Mouse (Mus musculus): ENCODE results near the gene Plekhh3.
"Not testable (repeated sequence)": the region's sequence is repeated elsewhere in the genome, so short reads cannot be mapped to it uniquely, and the experiment has no call there.

Plekhh3 gene

GRCm38 (mm10) chr11:101170354-101170810 is 769 bp downstream of the Plekhh3 start, which contains the start of gene Cntnap1:
Cntnap1 (plus strand) TSS chr11:101170523.
- peak; percentile 62 to 86 for DNase-seq

DNA sequence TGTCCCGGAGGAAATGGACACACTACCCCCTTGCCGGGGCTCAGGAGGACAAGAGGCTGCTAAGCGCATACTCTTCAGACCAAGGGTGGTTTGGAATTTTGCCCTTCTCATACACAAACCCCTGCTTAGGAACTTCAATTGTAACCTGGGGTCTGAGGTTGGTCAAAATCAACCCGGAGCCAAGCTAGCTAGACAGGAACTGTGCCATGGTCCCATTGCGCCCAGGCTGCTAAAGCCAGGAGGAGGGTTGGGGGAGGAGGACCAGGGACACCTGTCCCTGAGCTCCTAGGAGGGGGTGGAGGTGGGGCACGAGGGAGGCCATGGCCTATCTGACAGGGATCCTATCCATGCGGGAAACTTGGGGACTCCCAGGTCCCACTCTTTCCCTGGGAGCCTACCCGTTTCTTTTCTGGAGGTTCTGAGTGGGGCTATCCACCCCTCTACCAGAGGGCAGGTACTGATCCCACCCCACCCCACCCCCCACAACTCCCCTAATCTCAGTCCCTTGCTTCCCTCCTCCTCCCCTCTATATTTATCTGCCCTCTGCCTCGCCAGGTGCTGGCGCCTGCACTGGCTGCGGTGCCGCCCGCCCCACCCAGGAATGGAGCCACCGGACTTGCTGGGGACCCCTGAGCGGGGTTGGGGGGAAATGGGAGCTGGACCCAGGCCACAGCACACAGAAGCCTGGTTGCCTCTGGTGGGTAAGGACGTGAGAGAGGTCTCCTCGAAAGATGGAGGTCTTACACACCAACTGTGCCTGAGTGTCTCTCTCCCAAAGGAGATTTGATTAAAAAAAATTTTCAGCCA is 1.6 kb downstream of the Plekhh3 start:
- DNase-seq, result peak in 1 of 2 experiments; percentile 35

GRCm38 (mm10) chr11:101168301-101168980 is 2.7 kb downstream of the Plekhh3 start:
- peak; percentile 69 to 77 for DNase-seq

GRCm38 (mm10) chr11:101167963-101168300 is 3.2 kb downstream of the Plekhh3 start:
- no peak for DNase-seq

DNA sequence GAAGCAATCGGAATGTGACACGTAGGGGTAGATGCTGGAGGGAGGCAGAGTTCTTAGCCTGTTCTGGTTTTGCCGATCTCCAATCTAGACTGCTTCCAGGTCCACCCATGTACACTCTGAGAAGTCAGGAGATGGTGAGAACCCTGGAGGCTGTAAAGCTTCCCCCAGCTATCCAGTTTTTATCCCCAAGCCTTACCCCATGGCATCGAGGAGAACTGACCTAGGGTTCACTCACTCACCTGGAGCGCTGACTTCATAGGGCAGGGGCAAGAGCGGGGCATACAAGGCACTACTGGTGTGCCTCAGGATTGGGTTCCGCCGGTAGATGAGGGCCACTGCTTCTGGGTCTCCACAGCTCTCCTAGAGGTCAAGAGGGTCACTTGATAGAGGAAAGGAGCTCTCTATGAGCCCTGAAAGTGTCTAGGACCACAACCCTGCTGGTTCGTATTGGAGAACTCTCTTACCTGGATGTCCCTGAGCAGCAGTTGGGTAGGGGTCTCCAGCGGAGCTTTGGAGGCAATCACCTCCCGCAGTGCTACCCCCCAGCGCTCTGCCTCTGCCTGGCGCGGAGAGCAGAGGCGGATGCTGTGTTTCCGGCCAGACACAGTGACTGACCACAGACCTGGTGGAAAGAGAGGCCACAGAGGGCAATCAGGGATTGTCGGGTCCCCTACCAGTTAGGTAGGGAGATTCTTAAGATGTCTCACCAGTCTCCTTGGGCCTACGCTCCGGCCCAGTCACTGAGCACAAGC is 3.8 kb downstream of the Plekhh3 start:
- peak in 1 of 2 experiments; percentile 39 for DNase-seq

GRCm38 (mm10) chr11:101166357-101166756 is 4.8 kb downstream of the Plekhh3 start:
- no peak for DNase-seq

- no peak for DNase-seq
These were observed 6.2 kb downstream of the Plekhh3 start for GRCm38 (mm10) chr11:101164677-101165580.

DNA sequence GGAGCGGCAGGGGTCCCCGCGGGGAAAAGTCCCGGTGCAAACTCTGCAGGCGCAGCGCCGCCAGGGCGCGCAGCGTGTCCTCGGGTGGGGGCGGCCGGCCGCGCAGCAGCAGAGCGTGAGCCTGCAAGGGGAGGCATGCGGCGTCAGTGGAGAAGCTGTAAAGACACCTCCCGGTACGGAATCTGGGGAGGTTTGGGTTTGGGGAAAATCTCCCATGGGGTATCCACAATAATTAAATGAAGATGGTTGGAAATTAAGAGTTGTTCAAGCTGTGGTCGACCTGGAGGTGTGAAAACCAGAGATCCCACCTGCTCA is 6.8 kb downstream of the Plekhh3 start:
- no peak for DNase-seq

DNA sequence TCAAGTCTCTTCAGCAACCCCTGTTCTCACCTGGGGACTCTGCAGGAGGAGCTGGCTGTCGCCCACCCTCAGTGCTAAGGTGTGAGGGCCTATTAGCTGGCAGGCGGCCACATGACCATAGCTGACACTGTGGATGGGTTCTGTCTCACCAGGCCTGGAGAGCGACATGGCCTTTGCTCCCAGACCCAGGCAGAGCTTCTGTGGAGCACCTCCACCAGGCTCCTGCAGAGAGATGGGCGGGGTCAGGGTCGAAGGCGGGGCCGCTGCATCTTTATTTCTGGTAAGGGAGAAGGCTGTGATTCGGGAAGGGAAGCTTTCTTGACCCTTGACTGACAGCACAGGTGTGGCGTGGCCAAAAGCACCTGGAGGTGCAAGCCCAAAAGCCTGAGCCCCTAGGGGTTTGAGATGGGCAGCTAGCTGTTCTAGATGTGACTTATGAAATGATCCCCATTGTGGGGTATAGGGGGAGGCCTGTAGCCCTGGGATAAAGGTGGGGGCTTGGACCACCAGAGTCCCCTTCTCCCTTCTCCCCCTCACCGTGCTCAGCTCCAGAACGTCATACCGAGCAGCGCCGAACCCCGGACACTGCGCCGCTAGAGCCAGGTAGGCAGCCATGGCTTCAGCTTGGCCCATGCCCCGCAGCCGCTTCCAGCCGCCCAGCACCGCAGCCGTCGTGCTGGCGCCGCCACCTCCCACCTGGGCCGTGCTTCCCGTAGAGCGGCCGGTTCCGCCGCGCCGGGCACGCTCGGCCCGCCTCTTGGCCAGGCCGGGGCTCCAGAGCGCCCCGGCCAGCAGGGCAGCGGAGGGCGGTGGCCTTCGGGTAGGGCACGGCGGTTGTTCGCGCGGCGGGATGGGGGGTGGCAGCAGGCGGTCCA is 7.4 kb downstream of the Plekhh3 start:
- DNase-seq, result peak; percentile 71 to 88

DNA sequence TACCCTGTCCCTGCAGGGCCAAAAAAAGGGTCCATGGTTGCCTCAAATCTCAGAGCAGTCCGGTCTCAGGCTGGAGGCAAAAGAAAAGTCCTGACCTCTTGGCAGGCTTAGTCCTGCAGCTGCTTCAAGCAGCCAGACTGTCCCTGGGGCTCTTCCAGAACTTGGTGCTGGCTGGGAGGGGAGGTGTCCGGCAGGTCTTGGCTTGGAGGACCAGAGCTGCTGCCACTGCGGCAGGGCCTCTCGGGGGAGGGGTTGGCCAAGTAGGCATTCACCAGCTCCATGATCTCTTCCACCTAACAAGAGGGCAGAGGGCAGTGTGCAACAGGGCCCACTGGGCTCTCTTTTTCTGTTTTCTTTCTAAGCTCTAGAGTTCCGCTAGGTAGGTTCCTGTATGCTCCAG is 8.4 kb downstream of the Plekhh3 start:
- DNase-seq, result peak; percentile 60 to 91

- DNase-seq, result no peak
These were observed 8.8 kb downstream of the Plekhh3 start for GRCm38 (mm10) chr11:101162301-101162700.

DNA sequence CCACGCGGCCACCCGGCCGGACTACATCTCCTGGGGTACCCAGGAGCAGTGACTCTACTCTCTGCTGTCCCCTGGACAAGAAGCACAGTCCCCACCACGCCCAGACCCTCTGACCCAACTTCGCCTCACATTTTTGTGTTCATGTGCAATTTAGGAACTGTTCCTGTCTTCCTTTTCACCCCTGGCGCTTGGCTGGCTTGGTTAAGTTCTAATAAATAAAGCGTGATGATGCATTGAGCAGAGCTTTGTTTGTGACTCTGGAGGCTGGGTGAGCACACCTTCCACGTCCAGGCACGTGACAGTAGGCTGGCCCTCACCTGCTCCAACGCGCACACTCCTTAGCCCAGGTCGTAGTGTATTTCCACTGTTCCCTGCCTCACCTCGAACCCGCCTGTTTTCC is 9.6 kb downstream of the Plekhh3 start:
- no peak for DNase-seq

DNA sequence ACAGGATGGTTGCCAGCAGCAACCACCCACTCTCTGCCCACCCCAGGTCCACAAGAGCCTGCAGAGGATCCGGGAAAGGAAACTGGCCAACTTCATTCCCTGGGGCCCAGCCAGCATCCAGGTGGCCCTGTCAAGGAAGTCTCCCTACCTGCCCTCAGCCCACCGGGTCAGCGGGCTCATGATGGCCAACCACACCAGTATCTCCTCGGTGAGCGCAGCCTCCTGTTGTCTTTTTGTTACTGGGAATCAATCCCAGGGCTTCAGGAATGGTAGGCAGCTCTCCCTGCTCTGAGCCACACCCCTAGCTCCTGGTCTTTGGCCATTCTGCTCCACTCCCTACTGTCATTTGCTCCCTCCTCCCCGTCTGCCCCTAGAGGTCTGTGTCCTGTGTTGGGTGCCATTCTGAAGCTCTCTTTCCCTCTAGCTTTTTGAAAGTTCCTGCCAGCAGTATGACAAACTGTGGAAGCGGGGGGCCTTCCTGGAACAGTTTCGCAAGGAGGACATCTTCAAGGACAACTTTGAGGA is 10.1 kb downstream of the Plekhh3 start:
- DNase-seq, result not testable (repeated sequence)

DNA sequence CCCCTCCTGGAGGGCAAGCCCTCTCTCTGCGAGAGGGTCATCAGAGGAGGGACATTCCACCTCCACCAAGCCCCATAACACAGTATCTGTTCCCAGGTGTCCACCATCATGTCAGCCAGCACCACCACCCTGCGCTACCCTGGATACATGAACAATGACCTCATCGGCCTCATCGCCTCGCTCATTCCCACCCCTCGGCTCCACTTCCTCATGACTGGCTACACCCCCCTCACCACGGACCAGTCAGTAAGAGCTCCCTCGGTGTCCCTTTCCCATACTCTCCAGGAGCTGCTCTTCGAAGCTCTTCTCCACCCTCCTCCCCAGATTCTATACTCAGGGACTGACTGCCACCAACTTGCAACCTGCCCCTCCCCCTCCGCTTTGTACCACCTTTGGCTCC is 11.0 kb downstream of the Plekhh3 start:
- DNase-seq, result not testable (repeated sequence)

DNA sequence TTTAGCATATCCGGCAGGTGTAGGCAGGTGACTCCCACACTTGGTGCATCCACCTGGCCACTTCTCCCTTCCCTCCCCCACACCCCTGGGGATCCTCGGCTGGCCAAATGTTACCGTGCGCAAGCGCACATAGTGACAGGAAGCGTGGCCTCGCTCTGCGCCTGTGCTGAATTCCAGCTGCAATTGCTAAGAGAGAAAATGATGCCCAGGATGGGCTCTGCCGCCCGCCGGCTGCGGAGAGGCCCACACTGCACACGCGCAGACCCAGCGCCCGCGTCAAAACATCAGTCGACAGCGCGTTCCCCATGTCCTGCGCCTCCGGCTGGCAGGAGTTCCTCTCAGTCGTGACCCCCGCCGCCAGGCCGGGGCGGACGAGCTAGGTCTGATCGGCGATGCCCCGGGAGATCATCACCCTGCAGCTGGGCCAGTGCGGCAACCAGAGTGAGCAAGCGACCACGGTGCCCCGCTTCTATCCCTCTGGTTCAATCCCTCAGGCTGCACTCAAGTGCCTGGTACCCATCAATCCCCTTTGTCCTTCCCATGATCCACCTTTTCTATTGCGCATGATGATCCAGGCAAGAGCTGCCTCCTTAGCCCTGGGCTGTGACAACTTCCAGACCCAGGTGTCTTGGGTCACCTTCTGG is 15.3 kb downstream of the Plekhh3 start, which contains the start of gene Tubg2:
Tubg2 (plus strand) TSS at position 180 of the 644 bp plus-strand sequence.
- DNase-seq, result peak; percentile 64 to 76

- DNase-seq, result no peak
These were observed 16.0 kb downstream of the Plekhh3 start for GRCm38 (mm10) chr11:101155151-101155550.

- DNase-seq, result no peak
These were observed 16.5 kb downstream of the Plekhh3 start for GRCm38 (mm10) chr11:101154648-101155047.

- no peak for DNase-seq
These were observed 18.3 kb downstream of the Plekhh3 start for GRCm38 (mm10) chr11:101152825-101153224.

- DNase-seq, result no peak
These were observed 20.1 kb downstream of the Plekhh3 start for GRCm38 (mm10) chr11:101151063-101151462.
